Mouse (Mus musculus) kidney, postnatal 14 days (tissue): ENCODE results near the gene BC030870.
A peak's percentile ranks its signal among the peaks of the same experiment; 100 is the strongest.
"Not testable (repeated sequence)": the region's sequence is repeated elsewhere in the genome, so short reads cannot be mapped to it uniquely, and the experiment has no call there.

Experiments
- DNase-seq: peaks from one replicate; pipeline ENCODE4 v3.0.0; 2022; ENCODE audit warnings: mixed read lengths

BC030870 gene

GRCm38 (mm10) chr8:65129199-65129788 lies at the start of gene BC030870:
Gene BC030870 (minus strand): TSS chr8:65129563.
- no peak for DNase-seq

DNA sequence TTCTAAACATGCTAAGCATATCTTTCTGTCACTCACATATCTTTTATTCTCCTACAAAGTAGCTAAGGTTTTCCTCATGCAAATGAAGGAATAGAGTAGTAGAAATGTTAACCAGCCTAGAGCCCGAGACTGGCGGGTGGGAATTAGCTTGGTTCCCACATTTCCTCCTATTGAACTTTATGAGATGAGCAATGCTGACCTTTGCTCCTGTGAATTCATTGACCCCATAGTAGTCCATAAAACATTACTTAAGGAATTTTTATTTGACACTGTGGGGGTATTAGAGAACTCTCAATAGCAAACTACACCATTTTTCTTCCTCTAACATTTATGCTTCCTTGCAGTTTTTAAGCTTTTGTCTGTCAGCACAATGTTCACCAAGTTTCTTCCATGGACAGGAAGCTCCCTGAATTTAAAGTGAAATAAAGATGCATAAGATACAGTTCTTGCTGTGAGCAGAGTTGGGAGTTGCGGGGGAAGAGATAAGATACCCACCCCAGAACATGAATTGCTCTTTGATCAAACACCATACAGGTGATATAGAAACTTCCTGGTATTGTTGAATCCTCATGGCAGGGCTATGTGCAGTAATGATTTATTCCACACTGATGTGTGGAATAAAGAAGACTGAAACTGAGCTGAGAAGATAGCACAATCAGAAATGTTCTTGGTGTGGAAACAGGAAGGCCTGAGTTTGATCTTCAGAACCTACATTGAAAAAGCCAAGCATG lies 45.5 kb upstream of the BC030870 start:
- DNase-seq, result no peak

DNA sequence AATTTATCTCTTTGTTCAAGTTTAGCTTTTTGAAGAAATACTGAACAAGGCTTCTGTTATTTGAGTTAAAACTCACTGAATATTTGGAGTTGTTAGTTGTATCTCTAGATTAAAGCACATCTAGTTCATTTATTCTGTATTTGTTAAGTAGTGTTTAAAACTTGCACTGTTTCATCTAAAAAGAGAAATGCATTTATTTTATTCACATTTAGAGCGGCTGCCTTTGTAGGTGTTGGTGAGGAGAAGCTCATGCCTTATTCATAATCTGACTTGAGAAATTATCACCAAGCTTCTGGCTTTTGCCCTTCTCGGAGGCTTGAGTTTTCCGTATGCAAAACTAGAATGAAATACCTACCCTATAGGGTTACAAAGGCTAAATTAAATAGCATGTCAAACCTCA lies 39.8 kb upstream of the BC030870 start:
- no peak for DNase-seq

DNA sequence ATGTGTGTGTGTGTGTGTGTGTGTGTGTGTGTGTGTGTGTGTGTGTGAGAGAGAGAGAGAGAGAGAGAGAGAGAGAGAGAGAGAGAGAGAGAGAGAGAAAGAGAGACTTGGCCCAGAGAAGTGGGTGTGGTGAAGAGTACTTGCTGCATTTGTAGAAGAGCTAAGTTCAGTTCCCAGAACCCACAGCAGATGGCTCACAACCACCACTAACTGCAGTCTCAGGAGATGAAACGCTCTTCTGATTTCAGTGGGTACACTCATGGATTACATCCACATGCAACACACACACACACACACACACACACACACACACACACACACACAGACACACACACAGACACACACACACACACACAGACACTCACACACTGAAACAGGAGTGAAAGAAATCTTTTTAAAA lies 31.3 kb upstream of the BC030870 start:
- DNase-seq, result not testable (repeated sequence)

DNA sequence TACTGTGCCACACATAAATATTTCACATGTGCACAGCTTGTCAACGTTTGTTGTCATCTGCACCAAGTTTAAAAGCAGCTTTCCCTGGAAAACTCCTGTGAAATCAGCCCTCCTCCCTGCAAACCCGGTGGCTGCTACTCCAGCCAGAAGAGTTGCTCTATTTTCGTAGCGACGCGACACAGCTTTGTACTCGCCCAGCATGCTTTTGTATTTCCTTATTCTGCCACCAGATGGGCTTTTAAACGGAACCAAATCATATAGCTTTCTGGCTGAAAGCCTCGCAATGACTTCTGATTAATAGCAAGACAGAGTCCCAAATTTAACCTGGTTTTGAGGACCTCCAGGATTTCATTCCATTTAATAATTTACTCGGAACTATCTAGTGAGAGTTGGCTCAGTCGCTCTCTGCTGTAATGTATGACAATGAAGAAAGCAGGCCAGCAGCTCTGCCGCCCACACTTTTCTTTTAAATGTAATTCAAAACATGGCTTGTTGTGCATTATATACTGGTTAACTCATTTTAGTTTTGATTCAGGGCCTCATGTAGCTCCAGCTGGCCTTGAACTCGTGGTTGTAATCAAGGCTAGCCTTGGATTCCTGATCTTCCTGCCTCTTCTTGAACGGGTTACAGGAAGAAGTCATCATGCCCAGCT lies 29.9 kb upstream of the BC030870 start:
- DNase-seq, result no peak

DNA sequence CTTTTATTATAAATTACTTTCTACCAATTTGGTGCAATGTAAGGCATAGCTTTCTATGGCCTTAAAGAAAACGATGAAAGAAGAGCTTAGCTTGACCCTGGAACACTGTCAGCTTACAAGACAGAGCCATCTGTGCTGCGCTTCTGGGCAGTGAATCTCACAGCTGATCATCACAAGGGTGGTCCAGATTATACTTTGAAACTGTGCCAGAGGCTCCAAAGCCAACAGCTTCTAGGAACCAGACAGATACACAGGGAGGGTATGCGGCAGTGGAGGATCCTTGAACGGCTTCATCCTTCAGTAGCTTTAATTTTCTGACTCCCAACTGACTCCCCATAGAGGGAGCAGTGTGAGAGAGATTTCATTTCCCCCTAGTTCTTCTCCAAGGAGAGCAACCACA lies 28.5 kb upstream of the BC030870 start:
- DNase-seq, result no peak

DNA sequence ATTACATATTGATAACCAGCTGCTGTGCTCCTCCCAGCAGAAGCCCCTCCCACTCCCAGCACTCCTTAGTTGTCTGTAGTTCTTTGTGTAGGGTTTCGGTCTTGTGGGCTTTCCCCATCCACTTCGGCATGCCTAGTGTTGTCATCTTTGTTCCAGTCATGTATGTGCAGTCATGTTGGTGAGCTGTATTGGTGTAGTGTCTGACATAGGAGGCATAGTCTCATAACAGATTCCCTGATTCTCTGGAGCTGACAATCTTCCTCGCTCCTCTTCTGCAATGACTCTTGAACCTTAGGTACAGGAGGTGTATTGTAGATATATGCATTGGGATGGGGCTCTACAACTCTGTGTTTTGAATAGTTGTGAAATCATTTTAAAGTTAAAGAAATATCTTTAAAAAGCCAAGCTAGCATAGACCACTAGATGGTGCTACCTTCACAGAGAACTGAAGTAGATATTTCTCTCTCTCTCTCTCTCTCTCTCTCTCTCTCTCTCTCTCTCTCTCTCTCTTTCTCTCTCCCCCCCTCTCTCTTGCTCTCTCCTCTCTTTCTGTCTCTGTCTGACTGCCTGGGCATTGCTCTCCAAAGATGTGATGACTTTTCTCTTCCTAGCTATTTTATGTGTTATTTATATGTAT lies 9.6 kb upstream of the BC030870 start:
- no peak for DNase-seq

GRCm38 (mm10) chr8:65126454-65126853 lies 2.9 kb downstream of the BC030870 start:
- no peak for DNase-seq

GRCm38 (mm10) chr8:65126014-65126413 lies 3.3 kb downstream of the BC030870 start:
- no peak for DNase-seq

DNA sequence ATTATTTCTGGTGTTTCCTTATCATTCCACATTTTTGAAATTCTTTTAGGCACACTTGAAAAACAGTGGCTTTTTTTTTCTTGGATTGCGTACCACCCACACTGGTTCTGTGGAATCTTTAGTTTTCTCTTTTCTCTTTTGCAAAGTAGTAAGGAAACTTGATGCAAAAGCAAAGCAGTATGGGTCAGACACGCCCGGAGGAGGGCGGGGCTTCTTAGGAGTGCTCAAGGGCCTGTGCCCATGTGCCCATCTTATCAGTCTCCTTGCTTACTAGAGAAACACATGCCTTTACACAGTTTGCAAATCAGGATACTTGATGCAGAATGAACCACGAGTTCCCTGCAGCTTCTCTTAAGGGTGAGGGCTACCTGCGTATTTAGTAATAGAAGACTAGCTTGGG lies 17.3 kb downstream of the BC030870 start:
- no peak for DNase-seq

DNA sequence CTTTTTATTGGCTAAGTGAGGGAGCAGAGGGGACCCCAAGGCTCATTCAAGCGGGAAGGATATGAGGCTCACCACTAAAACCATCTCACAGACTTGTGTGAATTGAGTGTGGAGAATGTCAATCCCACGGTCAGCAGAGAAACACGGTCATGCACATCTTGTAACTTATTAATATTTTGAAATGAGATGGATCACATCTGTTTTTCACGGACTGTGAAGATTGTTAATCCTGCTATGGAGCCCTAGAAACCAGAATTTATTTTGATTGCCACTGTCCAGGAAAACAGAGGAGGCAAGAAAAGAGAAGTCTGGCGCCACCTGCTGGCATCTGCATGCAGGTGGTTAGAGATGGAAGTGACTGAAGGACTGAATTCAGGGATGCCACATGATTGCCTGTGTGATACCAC lies 19.1 kb downstream of the BC030870 start:
- peak; percentile 78 for DNase-seq

DNA sequence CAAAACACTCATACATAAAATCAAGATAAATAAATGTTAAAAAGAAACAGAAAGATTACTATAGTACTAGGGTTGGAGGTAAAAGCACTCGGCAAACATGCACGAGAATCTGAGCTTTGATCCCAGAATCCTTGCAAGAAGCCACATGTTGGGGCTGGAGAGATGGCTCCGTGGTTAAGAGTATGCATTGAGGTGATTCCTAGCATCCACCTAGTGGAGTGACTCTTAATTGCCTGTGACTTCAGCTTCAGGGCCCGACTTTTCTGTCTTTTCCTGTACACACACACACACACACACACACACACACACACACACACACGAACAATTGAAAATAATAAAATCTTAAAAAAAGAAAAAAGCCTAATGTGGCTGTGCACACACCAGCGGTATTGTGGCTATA lies 20.4 kb downstream of the BC030870 start:
- DNase-seq, result no peak

DNA sequence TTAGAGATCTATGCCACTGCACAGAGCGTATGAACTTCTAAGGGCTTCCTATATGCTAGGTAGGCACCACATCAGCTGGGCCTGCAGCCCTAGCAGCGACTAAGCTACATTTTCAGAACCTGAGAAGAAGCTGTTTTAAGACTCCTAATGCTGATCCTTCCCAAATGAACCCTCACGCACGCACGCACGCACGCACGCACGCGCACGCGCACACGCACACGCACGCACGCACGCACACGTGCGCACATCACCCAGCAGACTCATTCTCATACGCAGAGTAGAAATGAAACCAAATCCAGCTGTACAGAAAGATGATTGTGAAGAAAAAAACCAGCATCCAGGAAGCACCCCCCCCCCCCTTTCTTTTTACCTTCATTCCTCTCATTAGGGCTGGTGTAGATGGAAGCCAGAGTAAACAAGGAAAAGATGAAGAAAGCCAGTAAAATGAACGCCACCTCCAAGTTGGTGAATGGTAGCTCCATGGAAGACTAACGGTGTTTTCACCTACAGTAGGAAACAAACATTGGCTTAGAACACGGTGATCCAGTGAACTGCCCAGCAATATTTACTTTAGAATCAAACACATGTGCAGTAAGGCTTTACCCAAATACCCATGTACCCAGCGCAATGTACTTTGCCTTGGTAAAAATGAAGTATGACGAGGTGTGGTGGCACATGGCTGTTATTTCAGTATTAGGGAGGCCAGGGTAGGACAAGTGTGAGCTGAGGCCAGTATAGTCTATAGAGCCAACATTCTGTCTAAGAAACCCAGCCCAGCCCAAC lies 21.2 kb downstream of the BC030870 start:
- no peak for DNase-seq

GRCm38 (mm10) chr8:65104041-65104440 lies 25.3 kb downstream of the BC030870 start:
- DNase-seq, result no peak

DNA sequence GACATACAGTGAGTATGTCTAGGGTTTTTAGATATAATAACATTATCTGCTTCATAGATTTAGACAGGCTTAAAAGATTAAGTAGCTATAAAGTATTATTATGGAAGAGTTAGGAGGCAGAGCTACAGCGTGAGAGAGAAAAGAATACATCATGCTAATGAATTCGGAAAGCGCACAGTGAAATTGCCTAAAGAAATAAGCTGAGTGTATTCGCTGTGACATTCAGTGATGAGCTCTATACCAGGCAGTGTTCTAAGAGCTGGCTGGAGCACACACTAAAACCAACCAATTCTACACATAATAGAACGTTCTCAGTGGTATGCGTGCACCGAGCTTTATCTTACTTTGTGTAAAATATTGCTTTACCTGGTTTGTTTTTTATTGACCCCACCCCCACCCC lies 25.7 kb downstream of the BC030870 start:
- no peak for DNase-seq

GRCm38 (mm10) chr8:65099735-65100134 lies 29.6 kb downstream of the BC030870 start:
- peak; percentile 65 for DNase-seq

DNA sequence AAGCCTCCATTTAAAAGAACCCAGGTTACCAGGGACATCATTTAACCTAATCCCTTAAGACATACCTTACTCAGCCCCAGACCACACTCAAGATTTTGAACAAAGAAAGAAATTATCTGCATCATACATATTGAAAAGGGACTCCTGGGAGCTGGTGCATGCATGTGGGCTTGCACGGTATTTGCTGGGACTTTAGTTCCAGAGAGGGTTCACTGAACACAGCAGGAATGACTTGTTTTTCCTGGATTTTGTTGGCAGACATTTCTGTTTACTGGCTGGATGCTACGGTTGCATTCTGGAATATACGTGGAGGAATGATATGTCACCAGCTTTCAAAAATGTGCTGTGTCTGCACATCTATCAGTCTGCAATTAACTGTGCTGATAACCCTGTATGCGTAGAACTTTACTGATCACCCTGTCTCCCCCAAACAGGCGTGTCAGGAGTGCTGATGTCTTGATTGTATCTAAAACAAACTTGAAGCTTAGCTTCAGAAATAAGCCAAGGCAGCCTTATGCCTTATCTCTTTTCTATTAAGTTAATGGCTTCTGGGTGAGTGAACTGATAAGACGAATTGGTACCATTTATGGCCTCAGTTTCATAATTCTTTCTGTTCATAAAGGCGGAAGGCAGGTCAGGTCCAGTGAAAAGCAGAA lies 31.5 kb downstream of the BC030870 start:
- peak; percentile 44 for DNase-seq

DNA sequence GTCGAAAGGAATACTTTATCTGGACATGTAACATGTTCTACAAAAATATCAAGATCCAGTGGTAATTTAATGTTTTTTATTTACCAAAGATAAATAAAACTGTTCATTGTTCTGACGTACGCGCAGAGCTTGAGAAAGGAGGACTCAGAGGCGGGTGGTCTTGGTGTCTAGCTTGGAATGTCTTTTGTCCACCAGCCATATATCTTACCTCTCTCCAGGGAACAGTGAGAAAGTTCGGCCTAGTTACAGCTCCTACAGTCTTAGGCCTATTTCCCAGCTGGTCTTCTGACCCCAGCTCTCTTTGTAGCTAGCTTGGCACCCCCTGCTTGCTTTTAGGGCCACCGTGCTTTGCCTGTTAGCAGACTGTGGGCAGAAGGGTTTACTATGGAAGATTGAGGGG lies 39.6 kb downstream of the BC030870 start:
- DNase-seq, result no peak

DNA sequence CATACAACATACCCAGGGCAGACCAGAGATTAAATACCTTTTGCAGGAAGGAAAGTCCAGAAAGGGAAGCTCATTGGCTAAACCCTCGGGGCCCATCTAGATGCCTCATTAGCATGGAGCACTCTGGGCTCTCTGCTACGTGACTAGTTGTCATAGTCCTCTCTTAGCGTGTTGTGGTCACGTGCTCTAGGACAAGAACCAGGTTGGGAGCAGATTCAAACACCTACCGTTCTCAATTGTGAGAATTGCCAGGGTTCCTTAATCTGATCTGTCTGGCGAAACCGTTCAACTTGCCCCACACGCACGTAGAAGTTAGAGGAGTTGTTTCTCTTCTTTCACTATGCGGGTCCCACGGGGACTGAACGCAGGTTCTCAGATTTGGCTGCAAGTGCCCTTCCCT lies 41.2 kb downstream of the BC030870 start:
- no peak for DNase-seq

GRCm38 (mm10) chr8:65087711-65088110 lies 41.7 kb downstream of the BC030870 start:
- DNase-seq, result peak; percentile 38

DNA sequence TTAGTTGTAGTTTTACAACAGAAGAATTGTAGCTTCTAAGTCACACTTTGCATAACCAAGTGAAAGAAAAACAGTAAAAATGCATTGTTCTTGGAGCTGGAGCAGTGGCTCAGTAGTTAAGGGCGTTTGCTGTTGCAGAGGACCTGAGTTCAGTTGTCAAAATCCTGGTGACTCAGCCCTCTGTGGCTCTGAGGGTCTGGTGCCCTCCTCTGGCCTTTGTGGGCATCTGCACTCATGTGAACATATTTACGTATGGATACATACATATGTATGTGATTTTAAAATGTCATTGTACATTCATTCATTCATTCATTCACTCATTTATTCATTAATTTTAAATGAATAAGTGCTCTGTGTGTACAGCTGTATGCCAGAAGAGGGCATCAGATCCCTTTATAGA lies 43.7 kb downstream of the BC030870 start:
- DNase-seq, result no peak

- DNase-seq, result no peak
Measured at GRCm38 (mm10) chr8:65080731-65081130, 48.6 kb downstream of the BC030870 start.
